Mouse (Mus musculus) layer of hippocampus, adult 11-12 months (tissue): ENCODE data around the gene 2310030G06Rik.
A peak's percentile ranks its signal among the peaks of the same experiment; 100 is the strongest.

Source experiments
- DNase-seq: peaks from one replicate; pipeline ENCODE4 v3.0.0; 2022; ENCODE audit warnings: low spot score

Gene 2310030G06Rik

GRCm38 (mm10) chr9:50742261-50742660 lies 4.1 kb downstream of the 2310030G06Rik start:
- no peak for DNase-seq

DNA sequence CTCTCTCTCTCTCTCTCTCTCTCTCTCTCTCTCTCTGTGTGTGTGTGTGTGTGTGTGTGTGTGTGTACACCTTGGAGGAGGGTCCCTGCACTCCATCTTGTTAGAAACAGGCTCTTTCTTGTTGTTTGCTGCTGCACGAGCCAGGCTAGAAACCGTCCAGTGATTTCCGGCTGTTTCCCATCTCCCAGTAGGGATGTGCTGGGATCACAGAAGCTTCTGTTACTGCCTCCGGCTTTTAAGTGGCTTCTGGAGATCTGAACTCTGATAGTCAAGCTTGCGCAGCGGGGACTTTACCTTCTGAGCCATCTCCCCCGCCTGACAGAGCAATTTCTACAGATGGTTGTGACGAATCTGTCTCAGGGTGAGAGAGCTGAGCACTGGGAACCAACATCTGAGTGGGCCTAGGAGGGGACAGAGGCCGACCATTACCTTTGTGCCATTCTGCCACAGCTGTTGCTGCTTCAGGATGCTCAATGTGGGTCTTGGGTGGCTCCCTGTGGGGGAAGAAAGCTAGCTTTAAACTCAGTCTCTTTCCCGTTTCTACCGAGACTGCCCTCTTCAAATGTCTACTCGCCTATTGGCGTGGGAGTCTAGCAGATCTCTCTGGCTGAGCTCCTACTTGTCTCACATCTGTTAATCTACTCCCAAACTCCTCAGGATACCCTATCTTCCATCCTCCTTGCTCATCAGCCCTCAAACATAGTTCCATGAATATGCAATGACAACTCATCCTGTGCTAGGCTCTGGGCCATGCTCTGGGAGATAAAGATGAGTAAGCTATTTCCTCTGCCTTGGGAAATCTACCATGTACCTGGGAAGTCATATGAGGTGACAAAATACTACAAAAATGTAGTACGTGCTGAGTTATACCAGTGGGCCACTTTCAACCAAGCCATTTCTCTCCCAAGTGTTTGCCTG lies 5.2 kb downstream of the 2310030G06Rik start:
- DNase-seq = no peak

DNA sequence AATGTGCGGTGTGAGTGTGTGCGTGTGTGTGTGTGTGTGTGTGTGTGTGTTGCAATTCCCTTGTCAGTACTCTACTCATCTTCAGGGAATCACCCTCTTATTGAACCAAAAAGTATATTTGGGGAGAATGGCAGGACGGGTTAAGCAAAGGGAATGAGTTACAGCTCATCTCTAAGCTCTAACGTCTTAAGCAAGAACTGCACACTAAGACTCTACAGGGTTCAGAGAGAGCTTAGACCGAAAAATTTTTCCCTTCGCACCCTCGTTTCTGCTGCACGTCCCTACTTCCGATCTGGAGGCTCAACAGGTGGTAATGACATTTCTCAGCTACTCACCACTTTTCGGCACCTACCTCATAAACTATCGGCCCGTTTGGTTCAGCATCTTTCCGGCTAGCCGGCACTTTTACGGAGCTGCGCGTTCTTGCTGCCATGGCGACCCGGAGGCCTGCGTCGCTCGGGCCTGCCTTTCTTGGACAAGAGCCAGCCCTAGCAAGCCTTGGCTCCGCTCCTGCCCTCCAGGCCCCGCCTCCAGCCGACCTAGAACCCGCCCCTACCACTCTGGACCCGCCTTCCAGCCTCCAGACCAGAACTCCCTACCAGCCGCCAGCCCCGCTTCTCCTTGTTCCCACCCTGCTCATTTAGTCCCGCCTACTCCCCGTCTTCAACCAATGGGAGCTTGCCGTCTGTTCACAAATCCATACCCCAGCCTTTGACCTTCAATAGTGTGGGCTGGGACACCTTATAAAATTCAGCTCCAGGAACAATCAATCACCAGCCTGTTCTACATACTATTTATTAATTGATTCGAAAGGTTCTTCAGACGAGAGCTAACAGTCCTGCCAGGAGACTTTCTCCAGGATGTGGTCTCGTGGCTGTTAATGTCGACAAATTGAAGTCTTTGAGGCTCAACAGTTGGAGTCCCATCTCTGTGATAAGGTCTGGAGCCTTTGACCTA lies 7.1 kb downstream of the 2310030G06Rik start, which contains the start of gene Dixdc1:
Dixdc1 (minus strand) TSS at position 604 of the 957 bp plus-strand sequence.
- peak; percentile 95 for DNase-seq

DNA sequence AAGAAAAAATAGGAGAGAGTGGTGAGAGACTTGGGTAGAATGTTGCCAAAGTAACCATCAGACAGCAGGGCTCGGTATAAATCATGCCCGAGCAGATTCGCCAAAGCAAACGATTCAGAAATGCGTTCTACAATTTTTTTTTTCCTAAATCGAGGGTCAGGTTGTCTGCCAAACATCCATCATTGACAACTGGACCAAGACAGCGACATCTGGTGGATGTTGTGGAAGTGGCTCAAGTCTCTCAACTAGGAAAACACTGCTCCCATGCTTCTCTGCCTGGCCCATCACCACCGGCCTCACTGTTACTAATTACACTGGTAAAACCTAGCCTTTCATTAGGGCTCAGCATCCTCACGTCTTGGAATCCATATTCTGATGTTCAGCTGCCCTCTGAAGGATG lies 11.3 kb downstream of the 2310030G06Rik start:
- DNase-seq = peak; percentile 78

DNA sequence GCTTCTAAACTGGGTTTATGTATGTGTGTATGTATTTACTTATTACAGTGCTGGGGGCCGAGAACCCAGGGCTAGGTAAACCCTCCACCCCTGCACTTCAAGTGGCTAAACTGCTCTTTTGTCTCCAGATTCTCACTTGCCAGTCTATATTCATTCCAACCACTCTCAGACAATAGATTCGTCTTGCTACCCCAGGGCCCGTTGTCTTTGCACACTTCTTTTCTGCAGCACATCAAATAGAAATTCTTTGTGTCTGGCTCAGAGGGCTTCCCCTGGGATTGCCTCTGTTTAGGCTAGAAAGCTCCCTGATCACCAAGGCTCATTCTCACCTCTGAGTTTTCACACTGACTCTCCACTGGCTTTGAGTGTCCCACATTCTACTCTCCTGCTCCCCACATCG lies 13.8 kb downstream of the 2310030G06Rik start:
- DNase-seq = no peak

DNA sequence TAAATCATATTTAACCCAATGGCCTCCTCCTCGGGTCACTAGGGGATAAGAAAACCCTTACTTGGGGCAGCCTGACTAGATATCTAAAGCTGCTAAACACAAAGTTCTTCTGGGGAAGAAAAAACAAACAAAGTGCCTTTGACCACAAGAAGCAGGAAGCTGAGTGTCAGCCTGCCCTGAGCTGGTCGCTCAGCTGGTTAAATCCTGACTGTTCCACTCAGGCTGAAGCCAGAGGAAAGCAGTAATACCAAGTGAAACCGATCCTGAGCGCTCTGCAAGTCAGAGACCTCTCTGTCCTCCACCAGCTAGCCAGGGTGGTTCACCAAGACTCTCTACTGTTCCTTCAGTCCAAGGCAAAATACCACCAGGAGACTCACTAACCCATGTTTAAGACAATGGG lies 16.7 kb downstream of the 2310030G06Rik start:
- no peak for DNase-seq

- DNase-seq = peak; percentile 88
Measured at GRCm38 (mm10) chr9:50727925-50728651, 18.2 kb downstream of the 2310030G06Rik start.

DNA sequence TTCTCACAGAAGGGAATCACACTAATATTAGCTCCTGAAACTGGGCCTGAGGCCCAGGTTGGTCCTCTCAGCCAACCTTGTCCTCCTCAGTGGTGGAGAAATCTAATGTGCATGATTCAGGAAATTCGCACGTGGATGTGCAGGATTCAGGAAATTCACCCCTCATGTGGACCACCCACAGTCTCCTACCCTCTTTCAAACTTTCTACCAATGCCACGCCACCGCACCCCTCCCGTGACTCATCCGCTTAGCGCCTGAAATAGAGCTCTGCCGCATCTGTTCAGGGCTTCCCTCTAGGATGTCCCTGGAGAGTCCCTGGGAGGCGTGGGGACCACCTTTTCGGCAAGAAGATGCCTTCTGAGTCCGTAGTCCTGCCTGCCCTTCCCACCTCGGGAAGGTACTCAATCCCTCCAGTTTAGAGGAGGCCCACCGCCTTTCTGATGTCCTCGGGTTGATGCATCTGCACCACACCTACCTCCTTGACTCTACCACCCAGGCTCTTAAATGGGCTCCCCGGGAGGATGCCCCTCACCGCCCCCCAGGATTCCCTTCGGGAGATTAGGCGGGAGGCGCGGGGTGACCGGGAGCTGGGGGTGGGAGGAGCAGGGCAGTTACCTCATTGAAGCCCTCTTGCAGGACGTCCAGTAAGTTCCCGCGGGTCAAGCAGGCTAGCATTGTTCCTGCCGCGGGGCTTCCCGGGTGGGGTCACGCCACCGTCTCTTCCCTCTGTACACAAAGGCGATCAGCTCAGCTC lies 19.0 kb downstream of the 2310030G06Rik start:
- peak; percentile 34 for DNase-seq

GRCm38 (mm10) chr9:50725921-50726590 lies 20.3 kb downstream of the 2310030G06Rik start:
- no peak for DNase-seq

GRCm38 (mm10) chr9:50724661-50725330 lies 21.5 kb downstream of the 2310030G06Rik start:
- no peak for DNase-seq

DNA sequence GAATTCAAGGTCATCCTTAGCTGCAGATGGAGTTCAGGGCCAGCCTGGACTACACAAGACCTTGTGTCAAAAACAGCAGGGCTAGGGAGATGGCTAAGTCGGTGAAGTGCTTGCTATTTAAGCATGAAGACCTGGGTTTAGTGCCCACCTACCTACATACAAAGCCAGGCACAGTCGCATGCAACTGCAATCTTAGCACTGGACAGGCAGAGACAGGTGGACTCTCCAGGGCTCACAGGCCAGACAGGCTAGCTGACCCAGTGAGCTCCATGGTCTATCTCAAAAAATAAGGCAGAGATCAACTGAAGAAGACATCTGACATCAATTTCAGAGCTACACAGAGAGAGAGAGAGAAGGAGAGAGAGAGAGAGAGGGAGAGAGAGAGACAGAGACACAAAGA lies 22.2 kb downstream of the 2310030G06Rik start:
- DNase-seq = no peak

GRCm38 (mm10) chr9:50723406-50723805 lies 22.9 kb downstream of the 2310030G06Rik start:
- DNase-seq = peak; percentile 78

DNA sequence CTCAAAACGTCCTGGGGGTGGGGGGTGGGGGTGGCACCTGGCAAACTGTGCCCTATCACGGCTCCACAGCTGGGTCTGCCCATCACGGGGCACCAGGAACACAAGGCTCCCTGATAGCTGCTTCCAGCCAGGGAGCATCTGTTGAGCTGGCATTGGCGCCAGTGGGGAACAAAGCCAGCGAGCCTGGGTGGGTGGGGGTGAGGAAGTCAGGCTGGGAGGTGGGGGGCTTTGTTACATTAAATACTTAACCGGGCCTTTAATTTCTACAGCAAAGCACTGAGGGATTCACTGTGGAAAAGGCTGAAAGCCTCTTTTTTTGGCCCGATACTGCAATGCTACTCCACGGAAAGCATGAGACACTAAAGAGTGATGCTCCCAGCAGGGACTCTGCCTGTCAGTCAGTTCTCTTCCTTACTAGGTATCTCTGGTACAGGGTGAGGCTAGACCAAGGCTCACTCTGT lies 23.9 kb downstream of the 2310030G06Rik start:
- no peak for DNase-seq

DNA sequence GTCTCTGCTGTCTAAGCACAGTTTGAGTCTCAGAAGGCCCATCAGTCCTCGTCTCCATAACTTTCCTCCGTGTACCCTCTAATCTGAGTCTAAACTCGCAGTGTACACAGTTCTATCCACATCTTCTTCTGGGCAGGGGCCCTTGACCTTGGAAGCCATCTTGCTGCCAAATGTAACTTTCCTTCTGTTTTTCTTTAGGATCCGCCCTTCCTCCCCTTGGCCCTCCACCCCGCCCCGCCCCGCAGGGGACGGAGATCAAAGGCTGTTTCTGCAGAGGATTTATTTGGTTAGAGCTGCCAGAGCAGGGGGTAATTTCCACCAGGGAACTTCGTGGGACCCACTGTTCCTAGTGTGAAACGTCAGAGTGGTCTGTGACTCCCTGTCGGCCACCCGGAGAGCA lies 25.3 kb downstream of the 2310030G06Rik start:
- DNase-seq = no peak

DNA sequence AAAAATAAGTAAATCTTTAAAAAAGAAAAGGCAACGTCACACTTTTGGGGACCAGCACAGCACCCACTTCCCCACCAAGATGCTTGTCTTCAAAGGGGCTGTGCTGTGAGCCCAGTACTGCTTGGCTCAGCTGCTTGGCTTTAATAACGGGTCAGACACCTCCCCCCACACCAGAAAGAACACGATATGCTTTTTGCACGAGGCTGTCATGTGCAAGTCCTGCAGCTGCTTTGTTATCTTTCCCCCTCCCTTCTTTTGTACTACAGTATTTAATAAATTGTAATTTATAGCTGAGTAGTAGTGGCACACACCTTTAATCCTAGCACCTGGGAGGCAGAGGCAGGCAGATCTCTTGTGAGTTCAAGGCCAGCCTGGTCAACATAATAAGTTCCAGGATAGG lies 27.5 kb downstream of the 2310030G06Rik start:
- DNase-seq = no peak

DNA sequence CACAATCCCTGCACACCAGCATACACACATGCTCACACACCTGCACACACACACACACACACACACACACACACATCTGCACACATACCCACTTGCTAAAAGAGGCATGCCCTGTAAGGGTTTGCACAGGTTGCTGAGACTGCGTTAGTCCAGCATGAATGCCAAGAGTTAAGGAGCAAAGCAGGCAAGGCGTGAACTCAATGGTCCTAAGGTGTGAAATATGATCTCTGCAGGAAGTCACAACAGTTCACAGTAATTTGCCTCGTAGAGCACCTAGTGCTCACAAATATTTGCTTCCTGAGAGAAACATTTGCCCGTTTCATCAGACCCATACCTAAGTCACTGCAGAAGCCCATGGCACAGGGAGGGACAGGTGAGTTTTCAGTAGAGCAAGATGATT lies 32.1 kb downstream of the 2310030G06Rik start:
- no peak for DNase-seq

GRCm38 (mm10) chr9:50711337-50711736 lies 35.0 kb downstream of the 2310030G06Rik start:
- DNase-seq = no peak

DNA sequence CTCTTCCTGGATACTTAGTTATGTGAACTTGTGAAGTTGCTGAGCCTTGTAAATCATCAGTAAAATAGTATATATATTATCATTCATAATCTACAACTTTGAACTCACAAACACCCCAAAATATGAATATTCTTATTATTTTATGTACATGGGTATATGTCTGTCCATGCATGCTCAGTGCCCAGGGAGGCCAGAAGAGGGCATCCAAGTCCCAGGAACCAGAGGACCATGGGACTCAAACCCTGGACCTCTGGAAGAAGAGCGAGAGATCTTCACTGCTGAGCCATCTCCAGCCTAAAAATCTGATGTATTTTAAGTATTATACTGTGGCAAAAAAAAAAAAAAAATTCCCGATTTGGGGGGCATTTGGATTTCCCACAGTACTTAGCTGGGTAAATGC lies 37.2 kb downstream of the 2310030G06Rik start:
- DNase-seq = no peak

DNA sequence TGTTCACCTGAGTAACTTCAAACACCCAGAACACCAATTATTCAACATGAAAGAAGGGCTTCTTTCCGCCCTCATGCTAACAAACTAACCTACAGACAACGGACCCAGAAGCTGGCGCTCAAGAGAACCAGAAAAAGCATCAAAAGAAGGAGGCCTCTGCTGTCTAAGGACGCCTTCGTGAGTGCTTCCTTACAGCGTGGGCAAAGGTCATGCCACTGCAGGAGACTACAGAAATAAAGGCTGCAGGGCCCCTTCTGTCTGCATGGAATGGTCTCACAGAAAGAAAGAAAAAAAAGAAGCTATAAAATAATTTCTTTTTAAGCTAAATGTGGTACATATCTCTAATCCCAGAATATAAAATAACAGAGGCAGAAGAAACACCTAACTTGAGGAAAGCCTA lies 41.4 kb downstream of the 2310030G06Rik start:
- DNase-seq = no peak
